Mouse (Mus musculus) midbrain, embryonic 13.5 days (tissue): ENCODE measurements around the gene Sbf2. TPM values are rescaled to one million over a fixed set of nuclear protein-coding genes. Genes with fewer than 3 reads are reported as not detected.

Source experiments
- ATAC-seq: fragments of 200-750 bp; cut with Nextera tagmentation; 2 replicates; pipeline ENCODE4 v1.8.0; 2017; ENCODE audit warnings: mild to moderate bottlenecking, moderate TSS enrichment, moderate library complexity
- H3K27ac ChIP-seq: fragments of 300-500 bp; sonication (generic); 2 replicates; pipeline ENCODE4 v1.5.1; 2015; ENCODE audit warnings: inconsistent platforms, mild to moderate bottlenecking, moderate library complexity
- H3K27me3 ChIP-seq: fragments of 300-500 bp; sonication (generic); 2 replicates; pipeline ENCODE4 v1.6.1; 2015; ENCODE audit warnings: mild to moderate bottlenecking, inconsistent platforms
- H3K36me3 ChIP-seq: fragments of 300-500 bp; sonication (generic); 2 replicates; pipeline ENCODE4 v1.6.1; 2015; ENCODE audit warnings: mild to moderate bottlenecking, inconsistent platforms
- H3K4me1 ChIP-seq: fragments of 300-500 bp; sonication (generic); replicated peaks from 2 replicates; pipeline ENCODE4 v1.6.1; 2015; ENCODE audit warnings: inconsistent platforms
- H3K4me2 ChIP-seq: fragments of 300-500 bp; sonication (generic); replicated peaks from 2 replicates; pipeline ENCODE4 v1.6.1; 2015; ENCODE audit warnings: moderate library complexity, mild to moderate bottlenecking, inconsistent platforms
- H3K4me3 ChIP-seq: fragments of 300-500 bp; sonication (generic); replicated peaks from 2 replicates; pipeline ENCODE4 v1.5.1; 2015; ENCODE audit warnings: mild to moderate bottlenecking, inconsistent platforms
- H3K9ac ChIP-seq: fragments of 300-500 bp; sonication (generic); replicated peaks from 2 replicates; pipeline ENCODE4 v1.6.1; 2015; ENCODE audit warnings: mild to moderate bottlenecking, inconsistent platforms
- H3K9me3 ChIP-seq: fragments of 300-500 bp; sonication (generic); 2 replicates; pipeline ENCODE4 v1.6.1; 2016; ENCODE audit warnings: mild to moderate bottlenecking, inconsistent platforms
- WGBS: fragments of 180-500 bp; shearing (Covaris S2); methylation state at CpG from one replicate; pipeline ENCODE4 v1.1.7; 2015; 5-methylcytosine and 5-hydroxymethylcytosine counted together
- polyA plus RNA-seq: library from polyadenylated mRNA; unstranded; fragments of >200 nt; fragmentation: Nextera tagmentation; extraction: Ambion mirVana; gene quantifications from 2 replicates; pipeline ENCODE4 v1.2.1, GENCODE M21; 2015

Sbf2 gene
- polyA plus RNA-seq, 1 experiment from 2014 or later = 57.6 TPM

GRCm38 (mm10) chr7:110288191-110288604, 326.5 kb downstream of the Sbf2 start:
- no peak overlapping the region for H3K4me3 ChIP-seq
- ATAC-seq = no peak
- no peak overlapping the region for H3K4me2 ChIP-seq
- H3K27ac ChIP-seq = no peak overlapping the region
- no peak overlapping the region for H3K9ac ChIP-seq
- H3K4me1 ChIP-seq = no peaks in the 10 kb centered on the region
- 97% methylated on average over 4 of the region's 4 CpGs for WGBS
- H3K27me3 ChIP-seq = no peaks in the 10 kb centered on the region
- H3K36me3 ChIP-seq = no peaks in the 10 kb centered on the region
- H3K9me3 ChIP-seq = no peaks in the 10 kb centered on the region

- Histone ChIP-seq H3K27me3 (no peaks in the 10 kb centered on the region), H3K9me3 (no peaks in the 10 kb centered on the region), H3K36me3 (no peaks in the 10 kb centered on the region), H3K4me3 (no peak overlapping the region), H3K9ac (no peak overlapping the region), H3K4me2 (no peak overlapping the region), H3K4me1 (no peaks in the 10 kb centered on the region), H3K27ac (no peak overlapping the region)
- 67% methylated on average over 8 of the region's 8 CpGs for WGBS
- peak; percentile 22; the same call in 1 of the 2 replicates for ATAC-seq
Measured at GRCm38 (mm10) chr7:110287476-110288071, 327.1 kb downstream of the Sbf2 start.

GRCm38 (mm10) chr7:110286838-110287475, 327.8 kb downstream of the Sbf2 start:
- Histone ChIP-seq H3K27ac (no peak overlapping the region), H3K4me2 (no peak overlapping the region), H3K4me3 (no peak overlapping the region), H3K9me3 (no peaks in the 10 kb centered on the region), H3K27me3 (no peaks in the 10 kb centered on the region), H3K4me1 (no peaks in the 10 kb centered on the region), H3K9ac (no peak overlapping the region), H3K36me3 (no peaks in the 10 kb centered on the region)
- WGBS = 9% methylated on average over 12 of the region's 12 CpGs
- peak; percentile 86 for ATAC-seq

- no peak for ATAC-seq
- Histone ChIP-seq H3K36me3 (peaks cover 3% of the 10 kb centered on the region), H3K9me3 (no peaks in the 10 kb centered on the region), H3K27ac (no peak overlapping the region), H3K4me1 (no peaks in the 10 kb centered on the region), H3K9ac (no peak overlapping the region), H3K27me3 (no peaks in the 10 kb centered on the region), H3K4me3 (no peak overlapping the region), H3K4me2 (no peak overlapping the region)
- WGBS = 85% methylated on average over 8 of the region's 8 CpGs
Measured at GRCm38 (mm10) chr7:110286198-110286732, 328.5 kb downstream of the Sbf2 start.

GRCm38 (mm10) chr7:110285849-110286151, 328.9 kb downstream of the Sbf2 start:
- Histone ChIP-seq H3K27me3 (no peaks in the 10 kb centered on the region), H3K4me2 (no peak overlapping the region), H3K4me3 (no peak overlapping the region), H3K27ac (no peak overlapping the region), H3K4me1 (no peaks in the 10 kb centered on the region), H3K36me3 (peaks cover 5% of the 10 kb centered on the region), H3K9ac (no peak overlapping the region), H3K9me3 (no peaks in the 10 kb centered on the region)
- no peak for ATAC-seq
- WGBS = 81% methylated on average over 3 of the region's 3 CpGs

- H3K9ac ChIP-seq = no peak overlapping the region
- H3K27me3 ChIP-seq = no peaks in the 10 kb centered on the region
- no peaks in the 10 kb centered on the region for H3K9me3 ChIP-seq
- H3K4me2 ChIP-seq = no peak overlapping the region
- peaks cover 5% of the 10 kb centered on the region for H3K36me3 ChIP-seq
- H3K4me1 ChIP-seq = no peaks in the 10 kb centered on the region
- H3K4me3 ChIP-seq = no peak overlapping the region
- WGBS = 94% methylated on average over 12 of the region's 12 CpGs
- H3K27ac ChIP-seq = no peak overlapping the region
- ATAC-seq = no peak
Measured at GRCm38 (mm10) chr7:110285076-110285848, 329.5 kb downstream of the Sbf2 start.

GRCm38 (mm10) chr7:110283484-110284275, 331.0 kb downstream of the Sbf2 start:
- H3K4me1 ChIP-seq = no peaks in the 10 kb centered on the region
- 94% methylated on average over 6 of the region's 6 CpGs for WGBS
- no peak overlapping the region for H3K4me3 ChIP-seq
- H3K27ac ChIP-seq = no peak overlapping the region
- H3K9ac ChIP-seq = no peak overlapping the region
- peaks cover 5% of the 10 kb centered on the region for H3K36me3 ChIP-seq
- ATAC-seq = no peak
- no peaks in the 10 kb centered on the region for H3K9me3 ChIP-seq
- H3K4me2 ChIP-seq = no peak overlapping the region
- no peaks in the 10 kb centered on the region for H3K27me3 ChIP-seq

- Histone ChIP-seq H3K4me3 (no peak overlapping the region), H3K27ac (no peak overlapping the region), H3K9me3 (no peaks in the 10 kb centered on the region), H3K4me1 (no peaks in the 10 kb centered on the region), H3K36me3 (peaks cover 5% of the 10 kb centered on the region), H3K4me2 (no peak overlapping the region), H3K9ac (no peak overlapping the region; the same call in 1 of the 2 replicates), H3K27me3 (no peaks in the 10 kb centered on the region)
- 85% methylated on average over 11 of the region's 11 CpGs for WGBS
- no peak for ATAC-seq
Measured at GRCm38 (mm10) chr7:110282797-110283196, 331.9 kb downstream of the Sbf2 start.

GRCm38 (mm10) chr7:110281435-110282256, 333.1 kb downstream of the Sbf2 start:
- H3K27ac ChIP-seq = no peak overlapping the region
- no peaks in the 10 kb centered on the region for H3K4me1 ChIP-seq
- peaks cover 5% of the 10 kb centered on the region for H3K36me3 ChIP-seq
- WGBS = 93% methylated on average over 11 of the region's 11 CpGs
- no peak overlapping the region for H3K9ac ChIP-seq
- H3K9me3 ChIP-seq = no peaks in the 10 kb centered on the region
- no peaks in the 10 kb centered on the region for H3K27me3 ChIP-seq
- no peak for ATAC-seq
- H3K4me2 ChIP-seq = no peak overlapping the region
- no peak overlapping the region for H3K4me3 ChIP-seq

GRCm38 (mm10) chr7:110279183-110279582, 335.5 kb downstream of the Sbf2 start:
- peaks cover 5% of the 10 kb centered on the region for H3K36me3 ChIP-seq
- 99% methylated on average over 4 of the region's 4 CpGs for WGBS

GRCm38 (mm10) chr7:110277734-110278245, 336.9 kb downstream of the Sbf2 start:
- no peak overlapping the region for H3K4me2 ChIP-seq
- H3K36me3 ChIP-seq = peaks cover 5% of the 10 kb centered on the region
- no peaks in the 10 kb centered on the region for H3K9me3 ChIP-seq
- no peaks in the 10 kb centered on the region for H3K4me1 ChIP-seq
- no peak overlapping the region for H3K4me3 ChIP-seq
- H3K9ac ChIP-seq = no peak overlapping the region
- ATAC-seq = no peak
- WGBS = 92% methylated on average over 5 of the region's 5 CpGs
- H3K27me3 ChIP-seq = no peaks in the 10 kb centered on the region
- H3K27ac ChIP-seq = no peak overlapping the region

More at GRCm38 (mm10) chr7:110279183-110279582, 335.5 kb downstream of the Sbf2 start:
- H3K9ac ChIP-seq = no peak overlapping the region
- no peak overlapping the region for H3K27ac ChIP-seq
- no peaks in the 10 kb centered on the region for H3K4me1 ChIP-seq
- H3K4me3 ChIP-seq = no peak overlapping the region
- no peaks in the 10 kb centered on the region for H3K27me3 ChIP-seq
- no peak for ATAC-seq
- no peaks in the 10 kb centered on the region for H3K9me3 ChIP-seq
- H3K4me2 ChIP-seq = no peak overlapping the region
